Mouse (Mus musculus) mature B cell (primary cell): ENCODE measurements around the gene Hpse.

ENCODE experiments used
- in situ Hi-C: fragments of 300-500 bp; cut with MboI; formaldehyde crosslinking; loops from 2 replicates; pipeline ENCODE4 v1.14.3; 2019

The Hpse gene

DNA sequence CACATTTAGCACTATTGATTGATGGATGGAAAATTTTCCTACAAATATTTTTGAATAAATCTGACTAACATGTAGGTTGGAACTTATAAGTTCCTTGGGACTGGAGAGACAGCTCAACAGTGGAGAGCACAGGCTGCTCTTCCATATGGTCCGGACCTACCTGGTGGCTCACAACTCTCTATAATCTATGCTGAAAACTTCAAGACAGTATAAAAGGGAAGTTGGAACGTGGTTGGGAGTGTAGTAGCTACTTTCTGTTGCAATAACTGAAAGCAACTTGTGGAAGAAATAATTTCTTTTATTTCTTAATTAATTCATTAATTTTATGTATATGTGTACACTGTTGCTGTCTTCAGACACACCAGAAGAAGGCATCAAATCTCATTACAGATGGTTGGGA is 22.1 kb downstream of the Hpse start:
- in situ Hi-C loops = loop anchor here (25.0 kb wide), 1 partner anchor 215 kb away; no protein-coding TSS in a partner anchor

DNA sequence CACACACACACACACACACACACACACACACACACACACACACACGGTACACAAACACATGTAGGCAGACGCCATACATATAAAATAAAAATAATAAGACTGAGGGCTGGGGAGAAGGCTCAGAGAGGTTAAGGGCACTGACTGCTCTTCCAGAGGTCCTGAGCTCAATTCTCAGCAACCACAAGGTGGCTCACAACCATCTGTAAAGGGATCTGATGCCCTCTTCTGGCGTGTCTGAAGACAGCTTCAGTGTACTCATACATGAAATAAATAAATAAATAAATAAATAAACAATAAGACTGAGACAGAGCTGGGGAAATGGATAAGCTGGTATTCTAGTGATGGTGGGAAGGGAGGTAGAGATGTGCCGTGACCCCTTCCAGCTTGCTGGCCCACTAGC is 33.9 kb downstream of the Hpse start:
- in situ Hi-C loops = loop anchor here (10.0 to 25.0 kb wide), 2 partner anchors 99 to 227 kb away; no protein-coding TSS in a partner anchor

DNA sequence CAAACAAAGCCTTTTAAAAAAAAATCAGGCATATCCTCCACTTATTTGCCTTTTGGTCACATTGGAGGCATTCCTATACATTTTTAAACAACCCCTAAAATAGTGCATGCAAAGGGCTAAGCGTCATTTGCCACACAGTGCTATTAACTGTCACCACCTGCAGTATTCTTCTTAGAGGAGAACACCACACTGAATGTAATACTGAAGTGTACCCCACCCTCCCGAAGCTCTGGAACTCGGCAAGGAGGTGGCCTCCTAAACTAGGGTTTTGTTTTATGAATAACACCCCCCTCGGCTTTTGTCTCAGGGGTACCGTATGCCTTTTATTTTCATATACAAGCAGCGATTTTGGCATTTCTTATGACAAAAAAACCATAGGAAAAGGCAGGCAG is 39.0 kb downstream of the Hpse start:
- in situ Hi-C loops = loop anchor here (10.0 to 25.0 kb wide), 2 partner anchors 104 to 232 kb away; no protein-coding TSS in a partner anchor

DNA sequence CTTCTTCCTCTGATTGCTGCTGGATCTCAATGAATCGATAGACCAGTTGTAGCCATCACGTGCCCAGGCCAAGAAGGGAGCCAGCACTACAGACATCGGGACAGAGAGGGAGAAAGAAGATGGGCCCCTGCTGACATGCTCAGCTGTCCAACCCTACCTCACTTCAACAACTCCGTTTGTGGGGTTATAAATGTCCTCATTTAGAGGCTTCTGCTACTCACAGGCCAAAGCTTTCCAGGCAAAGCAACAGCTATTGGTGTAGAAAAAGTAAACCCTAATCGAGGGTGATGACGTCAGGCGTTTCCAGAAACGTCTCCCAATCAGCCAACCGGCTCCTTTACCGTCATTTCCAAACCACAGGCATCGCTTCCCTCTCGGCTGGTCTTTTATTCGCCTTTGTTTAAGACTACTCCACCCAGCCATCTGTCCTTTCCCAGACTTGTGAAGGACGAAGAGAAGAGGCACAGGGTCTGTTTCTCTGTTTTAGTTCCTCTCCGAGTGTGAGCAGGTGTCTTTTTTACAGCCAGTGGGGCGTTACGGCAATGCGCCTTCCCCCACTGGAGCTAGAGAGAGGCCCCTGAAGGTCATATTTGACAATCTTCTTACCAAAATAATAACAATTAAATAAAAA is 39.5 kb downstream of the Hpse start:
- in situ Hi-C loops = loop anchor here (10.0 to 25.0 kb wide), 2 partner anchors 105 to 232 kb away; no protein-coding TSS in a partner anchor

DNA sequence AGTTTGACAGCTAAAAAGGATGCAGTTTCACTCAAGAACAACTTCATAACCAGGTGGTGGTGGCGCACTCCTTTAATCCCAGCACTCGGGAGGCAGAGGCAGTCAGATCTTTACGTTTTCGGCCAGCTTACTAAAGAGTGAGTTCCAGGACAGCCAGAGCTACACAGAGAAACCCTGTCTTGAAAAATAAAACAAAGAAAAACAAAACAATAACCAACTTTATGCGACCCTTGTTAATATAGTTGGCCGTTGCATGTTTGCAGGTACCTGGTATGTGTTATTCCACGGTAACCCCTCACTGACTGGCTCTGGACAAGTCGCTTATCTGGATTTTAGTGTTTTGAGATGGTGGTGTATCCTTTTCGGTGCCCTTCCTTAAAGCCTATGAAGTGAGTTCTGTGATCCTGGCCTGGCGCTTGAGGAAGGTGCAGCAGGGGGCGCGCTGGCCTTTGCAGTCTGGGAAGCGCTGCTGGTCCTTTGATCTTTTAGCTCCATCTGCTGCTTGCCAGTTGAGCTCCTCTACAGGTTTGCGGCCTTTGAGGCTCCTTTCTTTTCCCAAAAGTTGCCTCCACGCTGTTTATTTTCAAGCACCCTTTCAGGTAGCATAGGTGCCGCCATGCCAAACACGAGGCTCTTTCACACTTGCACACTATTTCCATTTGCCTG is 44.7 kb downstream of the Hpse start, which contains the start of gene Coq2:
TSS of gene Coq2 (minus strand) at position 430 of the 666 bp plus-strand sequence.
- in situ Hi-C loops = loop anchor here (25.0 kb wide), 1 partner anchor 237 kb away; no protein-coding TSS in a partner anchor

DNA sequence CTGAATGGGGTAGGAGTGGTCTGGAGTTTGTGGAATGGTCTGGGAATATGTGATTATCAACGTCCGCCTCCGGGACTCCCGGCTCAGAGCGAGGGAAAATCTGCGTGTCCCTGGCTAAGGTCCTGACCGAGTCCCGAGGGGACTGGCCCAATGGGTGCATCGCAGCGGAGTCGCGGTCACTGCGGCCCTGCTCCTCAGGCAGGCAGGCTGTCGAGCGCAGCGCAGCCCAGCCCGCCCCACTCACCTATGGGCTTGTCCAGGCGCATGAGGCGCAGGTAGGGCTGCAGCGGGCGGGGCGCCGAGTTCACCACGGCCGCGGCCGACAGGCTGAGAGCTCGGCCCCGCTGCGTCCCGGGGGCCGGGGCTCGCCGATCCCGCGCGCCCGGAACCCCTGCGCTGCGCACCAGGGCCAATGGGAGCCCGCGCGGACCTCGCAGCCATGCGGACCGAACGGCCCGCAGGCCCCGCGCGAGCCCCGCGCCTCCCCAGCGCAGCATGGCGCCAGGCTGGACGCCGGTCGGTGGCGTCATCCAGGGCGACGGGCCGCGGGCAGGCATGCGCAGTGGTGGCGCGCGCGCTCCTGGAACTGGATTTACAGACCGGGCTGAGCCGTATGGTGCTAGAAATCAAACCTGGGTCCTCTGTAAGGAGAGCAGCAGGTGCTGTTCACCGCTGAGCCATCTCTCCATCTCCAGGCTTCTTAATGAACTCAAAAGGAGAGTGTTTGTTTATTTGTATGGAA is 45.6 kb downstream of the Hpse start:
- in situ Hi-C loops = no loop called here

DNA sequence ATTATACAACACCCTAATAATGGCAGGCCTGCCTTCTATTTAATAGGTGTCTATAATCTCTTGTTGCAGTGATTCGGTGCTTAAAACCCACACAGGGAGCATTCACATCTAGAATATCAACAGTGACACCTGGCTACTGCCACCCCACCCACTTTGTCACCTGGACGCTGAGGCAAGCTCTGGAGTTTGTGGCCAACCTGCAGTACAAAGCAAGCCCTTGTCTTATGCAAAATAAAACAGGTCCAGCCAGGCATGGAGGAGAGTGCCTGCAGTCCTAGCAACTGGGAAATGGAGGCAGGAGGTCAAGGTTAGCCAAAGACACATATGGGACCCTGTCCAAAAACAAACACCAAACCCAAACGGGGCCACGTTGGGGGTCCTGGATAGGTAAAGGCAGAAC is 47.1 kb downstream of the Hpse start:
- in situ Hi-C loops = no loop called here

DNA sequence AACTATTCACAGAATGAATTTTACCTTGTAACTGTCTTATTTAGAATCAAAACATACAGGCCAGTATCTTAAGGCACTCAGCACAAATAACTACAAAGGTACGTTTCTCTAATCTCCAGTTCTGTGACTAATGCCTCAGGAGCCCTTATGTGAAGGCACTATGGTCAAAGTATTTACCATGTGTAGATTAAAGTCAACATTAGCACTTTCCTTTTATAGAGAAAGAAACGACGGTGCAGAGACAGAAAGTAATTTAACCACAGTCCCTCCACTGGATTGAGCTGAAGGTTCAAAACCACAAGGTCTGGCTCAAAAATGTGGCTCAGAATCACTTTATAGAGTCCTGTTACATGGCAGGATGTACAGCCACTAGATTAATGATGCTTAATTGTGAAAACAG is 47.6 kb downstream of the Hpse start:
- in situ Hi-C loops = no loop called here

DNA sequence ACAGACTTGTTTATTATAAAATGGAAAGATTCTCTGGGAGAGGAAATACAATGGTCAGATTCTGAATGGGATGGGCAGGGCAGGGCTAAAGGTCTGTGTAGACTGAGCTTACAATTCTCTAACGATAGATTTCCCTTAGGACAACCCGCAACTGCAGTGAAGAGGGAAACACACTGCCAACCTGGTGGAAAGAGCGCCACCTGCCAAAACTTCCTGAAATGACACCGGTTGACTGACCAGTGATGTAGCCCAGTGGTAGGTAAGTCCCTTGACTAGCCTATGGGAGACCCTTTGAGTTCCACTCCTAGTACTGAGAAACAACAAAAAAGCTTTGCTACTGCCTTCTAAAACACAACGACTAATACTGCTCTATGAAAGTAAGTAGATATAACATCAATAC is 48.1 kb downstream of the Hpse start:
- in situ Hi-C loops = no loop called here

DNA sequence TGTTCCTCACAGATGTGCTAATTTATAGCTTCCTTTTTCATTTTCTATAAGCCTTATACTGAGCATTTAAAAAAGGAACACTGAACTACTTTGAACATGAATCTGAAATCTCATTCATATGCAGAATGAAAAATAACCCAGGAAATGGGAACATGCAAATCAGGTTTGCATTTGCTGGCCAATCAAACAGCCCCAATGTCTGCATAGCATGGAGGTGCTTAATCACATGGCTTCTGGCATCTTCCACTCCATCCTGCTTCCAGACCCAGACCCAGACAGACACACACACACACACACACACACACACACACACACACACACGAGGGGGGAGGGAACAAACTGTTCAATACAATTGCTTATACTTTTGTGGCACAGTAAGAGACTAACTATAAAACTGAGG is 52.6 kb downstream of the Hpse start:
- in situ Hi-C loops = no loop called here

DNA sequence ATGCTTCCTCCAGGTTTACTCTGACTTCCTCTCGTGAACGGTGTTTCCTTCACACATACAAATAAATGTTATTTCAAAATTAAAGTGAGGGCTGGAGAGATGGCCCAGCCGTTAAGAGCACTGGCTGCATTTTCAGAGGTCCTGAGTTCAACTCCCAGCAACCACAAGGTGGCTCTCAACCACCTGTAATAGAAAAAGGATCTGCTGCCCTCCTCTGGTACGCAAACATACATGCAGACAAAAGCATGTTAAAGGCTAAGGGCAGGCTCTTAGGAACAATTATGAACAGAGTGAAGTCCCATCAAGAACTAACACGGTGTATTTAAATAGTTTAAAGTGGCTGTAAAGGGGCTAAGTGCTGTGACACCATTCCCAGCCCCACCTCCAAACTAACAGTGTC is 55.7 kb downstream of the Hpse start:
- in situ Hi-C loops = loop anchor here (5.0 kb wide), 1 partner anchor 112 kb away; no protein-coding TSS in a partner anchor

DNA sequence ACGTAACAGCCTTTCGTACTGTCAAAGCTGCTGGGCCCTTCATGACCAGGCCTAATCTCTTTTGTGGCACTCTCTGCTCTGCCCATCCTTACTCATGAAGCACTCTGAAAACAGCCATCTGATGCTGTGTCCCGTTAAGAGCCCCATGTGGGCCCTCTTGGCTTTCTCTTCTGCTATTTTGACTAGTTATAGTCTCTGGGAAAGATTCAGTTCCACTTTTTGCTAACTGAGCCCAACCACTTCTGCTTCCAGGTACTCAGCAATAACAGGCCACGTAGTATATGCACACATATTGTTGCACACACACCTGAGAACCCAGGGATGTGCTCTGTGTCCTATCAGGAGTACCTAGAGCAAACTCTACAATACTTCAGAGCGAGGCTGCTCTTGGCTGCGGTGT is 56.5 kb downstream of the Hpse start:
- in situ Hi-C loops = loop anchor here (5.0 kb wide), 1 partner anchor 111 kb away; no protein-coding TSS in a partner anchor

DNA sequence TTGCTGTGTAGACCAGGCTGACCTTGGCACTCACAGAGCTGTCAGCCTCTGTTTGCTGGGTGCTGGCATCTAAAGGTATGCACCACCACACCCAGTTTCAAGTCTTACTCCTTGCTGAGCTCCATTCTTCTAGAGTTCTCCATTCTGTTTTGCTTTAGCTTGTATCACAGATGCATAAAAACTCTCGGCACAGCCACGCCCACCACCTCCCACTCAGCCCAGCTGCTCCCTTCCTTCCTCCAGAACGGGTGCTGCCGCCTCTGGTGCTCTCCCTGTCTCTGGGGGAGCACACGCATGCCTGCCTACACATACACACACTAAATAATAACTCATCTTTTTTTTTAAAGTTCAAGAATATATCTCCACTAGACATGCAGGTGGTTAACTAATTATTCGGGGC is 61.1 kb downstream of the Hpse start:
- in situ Hi-C loops = no loop called here

DNA sequence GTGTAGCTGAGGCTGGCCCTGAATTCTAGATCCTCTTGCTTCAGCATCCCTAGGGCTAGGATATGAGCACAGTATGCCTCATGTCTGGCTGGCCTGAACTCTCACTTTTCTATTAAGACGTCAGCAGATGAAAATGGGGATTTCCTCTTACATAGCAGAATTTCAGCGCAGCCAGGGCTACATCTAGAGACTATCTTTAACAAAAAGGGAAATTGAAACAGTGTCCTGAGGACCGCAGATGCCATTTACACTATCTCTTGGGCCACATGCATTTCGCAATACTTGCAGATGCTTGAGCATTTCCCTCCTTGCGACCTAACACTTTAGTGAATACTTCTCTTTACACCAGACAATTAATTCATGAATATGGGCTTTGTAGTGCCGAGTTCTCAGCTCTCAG is 63.2 kb downstream of the Hpse start:
- in situ Hi-C loops = no loop called here

DNA sequence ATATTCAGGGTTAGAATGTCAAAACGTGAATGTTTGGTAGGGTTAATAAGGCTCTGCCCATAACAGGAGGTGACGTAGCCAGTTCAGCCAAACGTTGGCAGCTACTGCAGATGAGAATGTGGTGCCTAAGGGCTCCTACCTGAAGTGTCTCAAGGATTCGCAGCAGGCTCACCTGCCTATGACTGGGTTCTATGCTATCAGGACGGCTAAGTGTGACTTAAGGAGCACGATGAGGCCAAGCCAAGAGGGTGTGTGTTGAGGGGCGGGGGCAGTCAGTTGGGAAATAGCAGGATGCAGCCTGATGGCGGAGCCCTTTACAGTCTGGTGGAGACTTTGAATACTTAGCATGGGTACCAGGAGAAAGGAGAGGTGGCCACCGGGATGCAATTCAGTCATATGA is 67.2 kb downstream of the Hpse start:
- in situ Hi-C loops = no loop called here

DNA sequence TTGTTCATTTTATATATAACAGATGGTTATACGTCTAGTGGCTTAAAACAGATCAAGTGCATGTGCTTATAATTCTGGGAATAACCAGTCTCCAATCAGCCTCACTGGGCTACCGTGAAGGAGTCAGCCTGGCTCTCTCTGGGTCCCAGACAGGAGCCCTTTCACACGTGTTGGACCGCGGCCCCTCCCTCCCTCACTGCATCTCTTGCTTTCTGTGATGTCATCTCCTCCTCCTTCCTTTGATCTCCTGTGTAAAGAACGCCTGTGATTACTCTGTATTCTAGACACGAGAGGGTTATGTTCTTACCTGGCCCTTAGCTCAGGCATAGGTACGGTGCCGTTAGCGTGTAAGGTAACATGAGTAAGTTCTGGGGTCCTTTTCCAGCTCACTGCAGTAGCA is 68.0 kb downstream of the Hpse start:
- in situ Hi-C loops = no loop called here

DNA sequence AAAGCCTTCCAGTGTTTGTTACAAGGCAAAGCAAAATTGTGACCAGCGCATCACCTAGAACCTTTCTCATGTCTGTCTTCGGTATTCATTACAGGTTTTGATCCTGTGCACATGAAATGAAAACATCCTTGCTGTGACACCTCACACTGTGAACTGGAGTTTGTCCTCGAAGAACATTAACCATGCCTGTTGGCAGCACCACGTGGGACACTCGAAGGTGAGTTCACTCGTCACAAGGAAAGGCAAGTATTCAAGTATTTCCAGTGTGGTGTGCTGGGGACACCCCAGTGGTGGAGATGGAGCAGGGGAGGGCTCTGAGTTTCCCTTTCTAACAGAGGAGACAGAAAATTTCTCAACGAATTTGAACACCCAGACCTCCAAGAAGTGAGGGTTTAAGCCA is 68.5 kb downstream of the Hpse start:
- in situ Hi-C loops = no loop called here

DNA sequence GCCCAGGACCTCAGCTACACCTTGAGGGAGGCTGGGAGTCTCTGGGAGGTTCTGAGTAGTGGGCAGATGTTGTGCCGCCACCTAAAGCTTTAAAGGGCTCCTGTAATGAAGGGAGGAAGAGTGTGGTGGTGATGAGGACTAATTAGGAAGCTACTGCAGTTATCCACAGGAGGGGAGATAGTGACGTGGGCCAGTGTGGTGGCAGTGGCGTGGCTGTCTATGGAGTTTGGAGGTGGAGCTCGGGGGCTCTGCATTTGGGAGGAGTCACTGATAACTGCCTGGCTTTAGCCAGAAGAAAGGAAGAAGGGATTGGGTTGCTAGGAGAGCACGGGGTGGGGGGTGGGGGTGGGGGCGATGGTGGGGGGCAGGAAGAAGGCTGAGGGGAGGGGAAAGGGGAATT is 71.0 kb downstream of the Hpse start:
- in situ Hi-C loops = no loop called here

DNA sequence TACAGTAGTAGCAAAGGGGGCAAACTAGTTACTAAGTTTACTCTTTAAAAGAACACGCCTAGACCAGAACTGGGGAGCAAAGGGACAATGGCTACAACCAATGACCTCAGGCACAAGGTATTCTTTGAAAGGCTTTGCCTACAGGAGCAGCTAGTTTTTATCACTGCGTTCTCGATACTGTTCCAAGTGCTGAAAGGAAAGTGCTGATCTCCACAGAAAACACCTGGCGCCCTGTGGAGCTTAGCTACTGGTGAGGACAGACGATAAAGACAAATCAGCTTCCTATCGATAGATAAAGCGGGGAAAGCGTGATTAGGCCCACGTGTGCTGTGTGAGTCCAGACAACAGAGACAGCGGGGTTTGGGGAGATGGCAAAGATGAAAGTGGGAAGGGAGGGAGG is 71.5 kb downstream of the Hpse start:
- in situ Hi-C loops = no loop called here

DNA sequence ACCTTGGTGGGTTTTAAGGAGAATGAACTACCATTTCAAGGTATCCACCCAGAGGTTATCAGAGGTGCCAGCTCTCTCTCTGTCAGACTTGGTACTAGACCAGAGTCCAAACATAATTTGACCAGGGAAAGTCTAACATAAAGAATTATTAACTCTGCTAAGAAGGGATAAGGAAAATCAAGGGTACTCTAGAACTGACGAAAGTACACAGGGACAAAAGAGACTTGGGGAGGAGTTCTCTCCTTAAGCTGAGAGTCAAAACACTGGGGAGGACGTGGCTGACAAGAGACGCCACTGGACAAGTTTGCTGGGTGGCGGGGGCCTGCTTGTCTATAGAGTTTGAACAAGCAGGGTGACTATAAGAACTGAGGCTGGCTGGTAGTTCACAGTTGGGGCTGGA is 73.0 kb downstream of the Hpse start:
- in situ Hi-C loops = no loop called here

DNA sequence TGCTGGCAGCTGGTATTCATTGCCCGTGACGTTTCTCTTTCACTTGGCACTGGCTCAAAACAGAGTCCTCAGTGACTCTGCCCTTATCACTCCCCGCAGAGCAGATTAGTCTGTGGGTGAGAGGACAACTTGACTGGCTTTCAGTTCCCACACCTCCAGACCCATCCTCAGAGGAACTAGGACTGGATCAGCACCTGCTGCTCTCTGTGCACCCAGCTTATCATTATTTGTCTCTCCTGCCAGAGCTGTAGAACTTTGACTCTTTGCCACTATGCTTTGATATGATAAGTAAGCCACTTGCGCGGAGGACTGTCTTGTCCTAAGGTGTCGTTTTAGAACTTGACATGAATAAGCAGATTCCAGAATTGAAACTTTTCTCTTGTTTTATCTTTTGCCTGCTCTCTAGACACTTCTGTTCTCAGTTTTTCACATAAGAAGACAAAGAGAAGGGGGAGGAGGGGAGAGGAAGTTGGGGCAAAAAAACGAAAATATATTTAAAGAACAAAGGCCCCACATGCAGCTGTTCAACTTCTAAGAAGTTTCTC is 75.5 kb downstream of the Hpse start:
- in situ Hi-C loops = no loop called here

DNA sequence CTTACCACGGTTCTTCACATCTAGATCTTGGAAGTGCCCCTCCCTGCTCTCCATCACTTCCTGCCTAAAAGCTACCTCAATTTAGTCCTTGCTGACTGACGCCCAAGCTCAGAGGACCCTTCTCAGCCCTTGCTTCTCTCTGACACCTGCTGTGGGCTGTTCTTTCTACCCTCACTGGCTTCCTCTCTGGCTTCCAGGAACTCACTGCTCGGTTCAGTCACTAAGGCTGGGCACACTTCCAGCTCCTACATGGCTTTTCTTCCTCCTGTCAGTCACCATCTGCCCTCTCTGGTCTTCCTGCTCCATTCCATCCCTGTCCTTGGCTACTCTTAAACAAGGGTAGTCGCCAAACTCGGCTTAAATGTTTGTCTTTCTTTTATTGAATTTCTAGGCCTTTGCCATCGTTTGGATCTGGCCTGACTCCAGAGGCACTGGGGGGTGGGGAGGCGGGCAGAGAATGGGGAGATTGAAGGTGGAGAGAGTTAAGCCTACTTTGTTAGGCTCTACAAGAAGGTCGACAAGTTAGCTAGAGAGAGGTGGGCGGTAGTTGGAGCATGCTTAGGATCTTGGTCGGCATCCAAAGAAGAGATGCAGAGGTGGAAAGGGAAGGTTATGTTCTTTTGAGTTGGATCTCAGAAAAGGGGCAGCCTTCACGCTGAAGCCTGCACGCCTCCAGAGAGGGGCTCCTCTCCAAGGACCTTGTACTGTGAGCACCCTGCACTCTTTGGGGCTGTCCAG is 76.1 kb downstream of the Hpse start:
- in situ Hi-C loops = no loop called here
